10 mouse cellular contexts compared by ENCODE assay signal in genomic region chr6:98132931-98133330, GRCm38 (mm10).
DNase-seq lines count a peak whose midpoint lies in the region; ATAC-seq and TF ChIP-seq lines count a peak whose summit lies in the region.
"Had no signal": no experiment of that assay in that cellular context is flagged by ENCODE, and none has a peak within 500 bp of the region (broad histone marks: within the 10 kb centered on the region; RNA-seq: fewer than 3 reads in every experiment).

No protein-coding gene starts in this region.

- intact Hi-C loops in left cerebral cortex, postnatal 10 days (cut with DNase I), result loop anchor here (2.0 to 10.0 kb wide), 3 partner anchors 112 to 379 kb away; no protein-coding TSS in a partner anchor

- no peaks in the 10 kb centered on the region for H3K36me3 ChIP-seq in kidney, embryonic 14.5 days (ENCODE audit: control insufficient read depth, insufficient read depth, low read length)
- no peaks in the 10 kb centered on the region for H3K36me3 ChIP-seq in stomach, postnatal 0 days (ENCODE audit: control insufficient read depth, insufficient read depth, low read length)
- H3K36me3 ChIP-seq in neural tube, embryonic 15.5 days, result no peaks in the 10 kb centered on the region
- H3K36me3 ChIP-seq: embryonic facial prominence, embryonic 12.5 days; limb, embryonic 12.5 days had no signal

- H3K4me1 ChIP-seq in kidney, embryonic 14.5 days (ENCODE audit: control insufficient read depth, insufficient read depth, low read length), result no peaks in the 10 kb centered on the region
- H3K4me1 ChIP-seq in embryonic fibroblast, embryonic 13.5 days (ENCODE audit: control insufficient read depth, insufficient read depth, low read length), result no peaks in the 10 kb centered on the region
- no peaks in the 10 kb centered on the region for H3K4me1 ChIP-seq in stomach, postnatal 0 days (replicated peaks; ENCODE audit: control insufficient read depth, insufficient read depth)
- no peaks in the 10 kb centered on the region for H3K4me1 ChIP-seq in neural tube, embryonic 15.5 days
- H3K4me1 ChIP-seq: embryonic facial prominence, embryonic 12.5 days had no signal

- peak; percentile 45 for DNase-seq in CD4-positive, CD25-positive, alpha-beta regulatory T cell, adult 2 months (ENCODE audit: low read depth, low spot score)
- peak; percentile 52 for DNase-seq in kidney, postnatal 10 days
- peak; percentile 38 to 76 for DNase-seq in left cerebral cortex, postnatal 10 days (ENCODE audit: extremely low spot score in 1 of 2, low spot score in 2 of 2)
- peak; percentile 16 for DNase-seq in stomach, postnatal 0 days (ENCODE audit: low spot score)

- H3K4me2 ChIP-seq in kidney, embryonic 14.5 days (replicated peaks; ENCODE audit: low read depth, low read length), result no peak overlapping the region
- H3K4me2 ChIP-seq in stomach, postnatal 0 days (replicated peaks; ENCODE audit: low read depth), result no peak overlapping the region
- H3K4me2 ChIP-seq in neural tube, embryonic 15.5 days, result no peak overlapping the region
- H3K4me2 ChIP-seq: embryonic facial prominence, embryonic 12.5 days; limb, embryonic 12.5 days had no signal

- WGBS in kidney, embryonic 14.5 days, result 30% methylated on average over 2 of the region's 2 CpGs
- 24% methylated on average over 2 of the region's 2 CpGs for WGBS in stomach, postnatal 0 days
- WGBS in neural tube, embryonic 15.5 days, result 29% methylated on average over 2 of the region's 2 CpGs

- 0 out of 2 replicates have a peak, but pooled peaks have one; percentile 5 for TF ChIP-seq CTCF in embryonic fibroblast, embryonic 13.5 days (IDR thresholded peaks at IDR 0.05; ENCODE audit: borderline replicate concordance, insufficient read depth, low read length)
- peak; percentile 87 for TF ChIP-seq CTCF in stomach, postnatal 0 days (IDR thresholded peaks at IDR 0.05; ENCODE audit: low read depth)

- no peaks in the 10 kb centered on the region for H3K27me3 ChIP-seq in kidney, embryonic 14.5 days (ENCODE audit: control insufficient read depth, insufficient read depth, low read length)
- H3K27me3 ChIP-seq in stomach, postnatal 0 days (ENCODE audit: control insufficient read depth, insufficient read depth, low read length), result no peaks in the 10 kb centered on the region
- H3K27me3 ChIP-seq in neural tube, embryonic 15.5 days (replicated peaks), result 0 out of 2 replicates have a peak, but pooled peaks cover 2% of the 10 kb centered on the region
- H3K27me3 ChIP-seq: embryonic facial prominence, embryonic 12.5 days had no signal

- no peaks in the 10 kb centered on the region for H3K9me3 ChIP-seq in kidney, embryonic 14.5 days (ENCODE audit: control insufficient read depth, low read length)
- H3K9me3 ChIP-seq in stomach, postnatal 0 days (ENCODE audit: control insufficient read depth, low read length), result no peaks in the 10 kb centered on the region
- H3K9me3 ChIP-seq in neural tube, embryonic 15.5 days (replicated peaks), result no peaks in the 10 kb centered on the region
- H3K9me3 ChIP-seq: embryonic facial prominence, embryonic 12.5 days; limb, embryonic 12.5 days had no signal

- H3K9ac ChIP-seq in kidney, embryonic 14.5 days (ENCODE audit: low read depth, low read length), result no peak overlapping the region
- H3K9ac ChIP-seq in stomach, postnatal 0 days (ENCODE audit: low read length), result no peak overlapping the region
- no peak overlapping the region for H3K9ac ChIP-seq in neural tube, embryonic 15.5 days (replicated peaks)
- H3K9ac ChIP-seq: embryonic facial prominence, embryonic 12.5 days; limb, embryonic 12.5 days had no signal

- no peak overlapping the region for H3K27ac ChIP-seq in kidney, embryonic 14.5 days (ENCODE audit: low read depth, low read length)
- H3K27ac ChIP-seq in embryonic fibroblast, embryonic 13.5 days (ENCODE audit: insufficient read depth, low read length), result no peak overlapping the region
- no peak overlapping the region for H3K27ac ChIP-seq in stomach, postnatal 0 days (replicated peaks)
- H3K27ac ChIP-seq in neural tube, embryonic 15.5 days (replicated peaks), result no peak overlapping the region
- H3K27ac ChIP-seq: embryonic facial prominence, embryonic 12.5 days; limb, embryonic 12.5 days had no signal

- no peak for TF ChIP-seq POLR2A in embryonic fibroblast, embryonic 13.5 days (IDR thresholded peaks at IDR 0.05; ENCODE audit: low read depth, low read length)

- H3K4me3 ChIP-seq in kidney, embryonic 14.5 days (ENCODE audit: low read length), result no peak overlapping the region
- H3K4me3 ChIP-seq in embryonic fibroblast, embryonic 13.5 days (ENCODE audit: insufficient read depth, low read length), result no peak overlapping the region
- H3K4me3 ChIP-seq in stomach, postnatal 0 days (ENCODE audit: low read depth, low read length), result no peak overlapping the region
- no peak overlapping the region for H3K4me3 ChIP-seq in neural tube, embryonic 15.5 days (replicated peaks)
- H3K4me3 ChIP-seq: embryonic facial prominence, embryonic 12.5 days; limb, embryonic 12.5 days had no signal

- TF ChIP-seq EP300 in stomach, postnatal 0 days (optimal IDR thresholded peaks at IDR 0.05), result no peak

- ATAC-seq in CD4-positive, CD25-positive, alpha-beta regulatory T cell, adult 4 months, result no peak
- ATAC-seq in kidney, embryonic 14.5 days (ENCODE audit: low FRiP score, low TSS enrichment), result no peak
- ATAC-seq in stomach, postnatal 0 days (ENCODE audit: low FRiP score, low TSS enrichment), result no peak
- no peak for ATAC-seq in neural tube, embryonic 15.5 days (ENCODE audit: low FRiP score)
